Mouse (Mus musculus): Measurements from ENCODE around the gene Bst1.

- no peak for TF ChIP-seq POLR2A (IDR thresholded peaks at IDR 0.05; ENCODE audit: control insufficient read depth, low read depth, low read length)
- TF ChIP-seq CTCF (IDR thresholded peaks at IDR 0.05; ENCODE audit: control insufficient read depth, insufficient read depth, insufficient replicate concordance, low read depth, low read length), result no peak
These were observed 8.1 kb upstream of the Bst1 start for GRCm38 (mm10) chr5:43810427-43811062.

Data from testis, adult 2 months (tissue).